Mouse (Mus musculus) forebrain, embryonic 10.5 days (tissue): Measurements from ENCODE around the gene Kcnb1. TPM values are rescaled to one million over a fixed set of nuclear protein-coding genes. Genes with fewer than 3 reads are reported as not detected.
A peak's percentile ranks its signal among the peaks of the same experiment; 100 is the strongest.

Source experiments
- DNase-seq: peaks from one replicate; pipeline ENCODE4 v3.0.0-alpha.2; 2017; ENCODE audit warnings: low spot score; ENCODE audit errors: extremely low spot score
- H3K27ac ChIP-seq: fragments of 300-500 bp; sonication (generic); 2 replicates; pipeline ENCODE4 v1.5.1; 2016; ENCODE audit warnings: mild to moderate bottlenecking
- H3K27me3 ChIP-seq: fragments of 300-500 bp; sonication (generic); 2 replicates; pipeline ENCODE4 v1.6.1; 2016; ENCODE audit warnings: mild to moderate bottlenecking; ENCODE audit not compliant: poor library complexity, severe bottlenecking
- H3K36me3 ChIP-seq: fragments of 300-500 bp; sonication (generic); replicated peaks from 2 replicates; pipeline ENCODE4 v1.6.1; 2016; ENCODE audit warnings: mild to moderate bottlenecking, moderate library complexity
- H3K4me1 ChIP-seq: fragments of 300-500 bp; sonication (generic); 2 replicates; pipeline ENCODE4 v1.6.1; 2016
- H3K4me3 ChIP-seq: fragments of 300-500 bp; sonication (generic); 2 replicates; pipeline ENCODE4 v1.5.1; 2016; ENCODE audit warnings: mild to moderate bottlenecking, moderate library complexity
- H3K9me3 ChIP-seq: fragments of 300-500 bp; sonication (generic); 2 replicates; pipeline ENCODE4 v1.6.1; 2016; ENCODE audit warnings: mild to moderate bottlenecking, moderate library complexity
- WGBS: fragments of 180-500 bp; shearing (Covaris S2); methylation state at CpG from one replicate; pipeline ENCODE4 v1.1.7; 2016; 5-methylcytosine and 5-hydroxymethylcytosine counted together
- polyA plus RNA-seq: library from polyadenylated mRNA; unstranded; fragments of >200 nt; fragmentation: Nextera tagmentation; extraction: Ambion mirVana; gene quantifications from 2 replicates; pipeline ENCODE4 v1.2.1, GENCODE M21; 2016

The Kcnb1 gene
- polyA plus RNA-seq, 1 experiment from 2014 or later = 0.93 TPM

DNA sequence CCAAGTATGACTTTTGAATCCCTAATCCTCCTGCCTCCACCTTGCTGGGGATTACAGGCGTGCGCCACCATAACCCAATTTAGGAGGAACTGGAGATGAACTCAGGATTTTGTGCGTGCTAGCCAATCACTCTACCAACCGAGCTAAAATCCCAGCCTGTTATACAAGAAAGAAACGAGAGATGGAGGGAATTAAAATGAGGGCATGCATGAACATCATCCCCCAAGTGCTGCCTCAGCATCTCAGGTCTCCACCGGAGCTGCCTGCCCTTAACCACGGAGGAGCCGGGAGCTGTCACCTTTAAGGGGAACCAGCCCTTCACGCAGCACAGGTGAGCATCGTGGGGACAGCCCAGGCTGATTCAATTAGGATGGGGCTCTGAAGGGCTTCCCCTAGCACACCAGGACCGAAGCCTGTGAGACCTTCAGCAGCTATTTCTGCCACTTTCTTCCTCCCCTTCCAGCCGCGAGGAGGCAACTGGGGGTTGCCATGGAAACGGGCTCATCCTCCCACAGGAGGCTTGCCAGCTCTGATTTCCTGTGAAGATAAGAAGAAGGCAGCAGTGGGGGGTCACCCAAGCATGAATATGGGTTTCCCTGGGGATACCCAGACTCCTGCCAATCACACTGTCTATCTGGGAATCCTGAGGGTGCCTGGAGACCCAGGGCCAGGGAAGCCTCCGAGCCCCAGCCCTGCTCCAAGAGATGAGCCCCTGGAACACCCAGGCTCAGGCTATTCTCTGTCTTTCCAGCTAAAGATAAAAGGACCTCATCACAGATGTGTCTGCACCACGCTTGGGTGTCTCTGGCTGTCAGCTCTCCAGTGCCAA is 11.7 kb upstream of the Kcnb1 start:
- Histone ChIP-seq H3K4me1 (peaks cover 25% of the 10 kb centered on the region), H3K27me3 (no peaks in the 10 kb centered on the region), H3K27ac (no peak overlapping the region), H3K36me3 (peaks cover 3% of the 10 kb centered on the region; the same call in 1 of the 2 replicates), H3K9me3 (no peaks in the 10 kb centered on the region), H3K4me3 (no peak overlapping the region)
- 46% methylated on average over 16 of the region's 16 CpGs for WGBS
- no peak for DNase-seq

GRCm38 (mm10) chr2:167198660-167199427 is 8.9 kb upstream of the Kcnb1 start:
- 77% methylated on average over 13 of the region's 13 CpGs for WGBS
- Histone ChIP-seq H3K36me3 (peaks cover 4% of the 10 kb centered on the region), H3K27me3 (no peaks in the 10 kb centered on the region), H3K9me3 (no peaks in the 10 kb centered on the region), H3K4me1 (peaks cover 25% of the 10 kb centered on the region), H3K4me3 (no peak overlapping the region), H3K27ac (no peak overlapping the region)
- DNase-seq = no peak

GRCm38 (mm10) chr2:167193361-167193760 is 3.4 kb upstream of the Kcnb1 start:
- H3K9me3 ChIP-seq = no peaks in the 10 kb centered on the region
- no peak for DNase-seq
- 80% methylated on average over 3 of the region's 3 CpGs for WGBS
- peaks cover 25% of the 10 kb centered on the region for H3K4me1 ChIP-seq
- H3K4me3 ChIP-seq = no peak overlapping the region
- H3K27me3 ChIP-seq = peaks cover 35% of the 10 kb centered on the region
- peaks cover 4% of the 10 kb centered on the region; the same call in 1 of the 2 replicates for H3K36me3 ChIP-seq
- no peak overlapping the region for H3K27ac ChIP-seq

DNA sequence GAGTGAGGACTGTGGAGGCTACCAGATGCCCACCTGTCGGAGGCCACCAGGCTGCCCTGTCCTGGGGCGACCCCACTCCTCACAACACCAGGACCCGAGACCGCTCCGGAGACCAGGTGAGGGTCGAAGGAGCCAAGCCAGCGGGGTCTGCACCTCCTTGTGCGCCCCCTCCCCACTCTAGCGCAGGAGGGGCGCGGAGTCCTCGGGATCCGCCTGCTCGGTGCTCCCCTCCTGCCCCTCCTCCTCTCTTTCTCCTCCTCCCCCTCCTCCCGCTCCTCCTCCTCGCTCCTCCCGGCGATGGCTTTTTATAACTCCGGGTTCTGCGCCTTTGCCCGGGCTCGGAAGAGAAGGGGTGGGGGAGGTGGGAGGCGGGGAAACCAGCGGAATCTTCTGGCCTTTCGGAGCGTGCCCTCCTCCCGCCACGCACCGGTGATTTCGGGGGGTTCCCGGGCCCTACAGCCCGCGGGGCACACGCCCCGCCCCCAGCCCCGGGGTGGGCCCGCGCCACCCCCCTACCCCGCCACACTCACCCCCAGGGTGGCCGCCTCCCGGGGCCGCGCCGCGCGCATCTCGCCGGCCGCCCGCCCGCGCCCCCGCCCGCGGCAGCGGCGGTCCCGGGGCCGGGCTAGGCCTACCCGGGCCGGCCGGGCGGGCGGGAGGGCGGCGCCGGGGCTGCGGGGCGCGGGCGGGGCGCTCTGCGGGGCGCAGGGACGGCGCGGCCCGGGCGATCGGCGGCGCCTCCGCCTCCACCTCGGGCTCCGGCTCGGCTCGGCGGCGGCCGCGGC is 472 bp downstream of the Kcnb1 start:
- Histone ChIP-seq H3K27me3 (peaks cover 70% of the 10 kb centered on the region), H3K27ac (peak overlapping the region; percentile 79), H3K9me3 (no peaks in the 10 kb centered on the region), H3K4me3 (peak overlapping the region; percentile 62), H3K4me1 (peaks cover 37% of the 10 kb centered on the region), H3K36me3 (0 out of 2 replicates have a peak, but pooled peaks cover 4% of the 10 kb centered on the region)
- DNase-seq = peak; percentile 40
- WGBS = 7% methylated on average over 80 of the region's 91 CpGs

DNA sequence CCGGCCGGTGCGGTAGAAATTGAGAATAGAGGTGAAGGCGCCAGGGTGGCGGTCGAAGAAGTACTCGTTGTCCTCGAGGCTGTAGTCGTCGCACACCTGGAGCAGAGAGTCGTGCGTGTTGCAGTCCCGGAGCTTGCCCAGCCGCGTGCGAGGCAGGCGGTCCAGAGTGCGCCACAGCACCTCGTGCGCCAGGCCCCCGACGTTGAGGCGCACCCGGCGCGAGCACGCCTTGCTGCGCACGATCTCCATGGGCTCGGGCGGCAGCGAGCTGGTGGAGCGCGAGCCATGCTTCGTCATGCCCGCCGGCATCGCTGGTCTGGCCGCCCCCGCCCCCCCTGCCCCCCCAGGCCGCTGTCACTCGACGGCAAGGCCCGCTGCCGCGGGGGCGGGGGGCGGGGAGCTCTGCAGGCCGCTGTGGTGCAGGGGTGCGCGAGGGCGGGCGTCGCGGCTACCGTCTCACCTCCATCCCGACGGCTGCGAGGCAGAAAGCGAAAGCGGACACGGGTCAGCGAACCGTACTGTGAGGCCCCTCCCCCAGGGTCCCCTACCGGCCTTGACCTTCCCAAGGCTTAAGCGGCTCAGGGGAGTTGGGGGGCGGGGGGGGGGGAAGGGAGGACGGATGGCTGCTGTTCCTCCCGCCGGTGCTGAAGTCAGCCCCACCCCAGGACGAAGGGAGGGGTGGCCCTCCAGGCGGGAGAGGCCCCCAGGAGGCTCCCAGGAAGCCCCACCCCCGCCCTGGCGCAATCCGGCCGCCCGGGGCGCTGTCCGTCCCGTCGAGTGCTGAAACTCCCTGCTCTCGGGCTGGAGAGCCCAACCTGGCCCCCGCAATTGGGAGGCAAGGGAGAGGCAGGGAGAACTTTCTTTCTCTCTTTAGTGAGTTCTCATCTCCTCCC is 1.4 kb downstream of the Kcnb1 start:
- Histone ChIP-seq H3K27ac (peak overlapping the region; percentile 25; the same call in 1 of the 2 replicates), H3K4me3 (peak overlapping the region; percentile 62), H3K9me3 (no peaks in the 10 kb centered on the region), H3K4me1 (peaks cover 37% of the 10 kb centered on the region), H3K27me3 (peaks cover 70% of the 10 kb centered on the region), H3K36me3 (0 out of 2 replicates have a peak, but pooled peaks cover 4% of the 10 kb centered on the region)
- peak; percentile 67 for DNase-seq
- WGBS = 16% methylated on average over 80 of the region's 83 CpGs

DNA sequence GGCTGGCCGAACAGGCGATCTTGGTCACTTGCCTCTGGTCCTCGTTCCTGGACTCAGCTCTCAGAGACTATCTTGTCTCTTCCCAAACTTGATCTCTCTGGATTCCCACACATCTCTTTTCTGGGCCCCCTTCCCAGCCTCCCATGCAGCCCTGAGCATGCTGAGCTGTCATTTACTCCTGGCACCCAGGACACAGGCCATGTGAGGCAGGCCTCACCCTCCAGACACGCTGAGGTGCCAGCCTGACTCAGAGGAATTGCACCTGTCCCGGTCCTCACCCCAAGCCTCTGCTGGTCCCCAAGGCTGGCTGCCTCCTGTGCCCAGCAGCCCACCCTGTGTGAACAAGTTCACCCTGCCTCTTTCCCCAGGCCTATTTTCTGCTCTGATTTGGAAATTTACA is 2.8 kb downstream of the Kcnb1 start:
- H3K9me3 ChIP-seq = peaks cover 5% of the 10 kb centered on the region; the same call in 1 of the 2 replicates
- 81% methylated on average over 5 of the region's 5 CpGs for WGBS
- no peak overlapping the region for H3K4me3 ChIP-seq
- no peak overlapping the region for H3K27ac ChIP-seq
- H3K27me3 ChIP-seq = peaks cover 70% of the 10 kb centered on the region
- DNase-seq = no peak
- H3K4me1 ChIP-seq = peaks cover 37% of the 10 kb centered on the region
- H3K36me3 ChIP-seq = peaks cover 9% of the 10 kb centered on the region; the same call in 1 of the 2 replicates

DNA sequence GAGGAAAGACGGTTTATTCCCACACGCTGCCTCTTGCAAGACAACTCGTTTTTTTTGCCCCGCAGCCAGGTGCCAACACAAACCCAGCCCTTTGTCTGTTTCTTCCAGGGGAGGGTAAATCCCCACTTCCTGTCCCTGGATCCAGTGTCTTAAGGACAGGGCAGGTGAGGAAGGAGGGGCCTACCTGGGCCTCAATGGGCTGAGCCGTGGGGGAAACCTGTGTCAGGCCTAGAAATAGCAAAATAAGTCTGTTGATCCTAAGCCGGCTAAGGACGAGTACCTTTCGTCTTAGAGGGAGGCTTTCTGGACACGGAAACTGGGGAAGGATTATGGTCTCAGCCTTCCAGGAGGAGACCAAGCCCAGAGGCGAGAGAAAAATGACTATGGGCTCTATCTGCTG is 3.4 kb downstream of the Kcnb1 start:
- Histone ChIP-seq H3K27me3 (peaks cover 65% of the 10 kb centered on the region), H3K4me1 (peaks cover 37% of the 10 kb centered on the region), H3K9me3 (peaks cover 5% of the 10 kb centered on the region; the same call in 1 of the 2 replicates), H3K4me3 (no peak overlapping the region), H3K36me3 (peaks cover 9% of the 10 kb centered on the region; the same call in 1 of the 2 replicates), H3K27ac (no peak overlapping the region)
- no peak for DNase-seq
- 38% methylated on average over 10 of the region's 10 CpGs for WGBS

GRCm38 (mm10) chr2:167186003-167186402 is 4.0 kb downstream of the Kcnb1 start:
- H3K27me3 ChIP-seq = peaks cover 59% of the 10 kb centered on the region
- H3K36me3 ChIP-seq = peaks cover 9% of the 10 kb centered on the region; the same call in 1 of the 2 replicates

DNA sequence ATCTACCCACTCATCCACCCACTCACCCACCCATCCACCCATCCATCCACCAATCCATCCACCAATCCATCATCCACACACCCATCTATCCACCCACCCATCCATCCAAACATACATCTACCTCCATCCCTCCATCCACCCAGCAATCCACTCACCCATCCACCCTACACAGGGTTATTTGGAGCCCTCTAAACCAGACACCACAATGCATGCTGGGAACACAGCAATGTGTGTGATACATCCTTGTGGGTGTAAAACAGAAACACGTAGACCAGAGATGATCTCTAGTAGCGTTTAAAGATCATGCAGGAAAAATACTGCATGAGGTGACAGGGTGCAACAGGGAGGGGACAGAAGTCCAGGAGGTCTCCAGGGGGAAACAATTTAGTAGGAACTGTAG is 4.5 kb downstream of the Kcnb1 start:
- peaks cover 9% of the 10 kb centered on the region; the same call in 1 of the 2 replicates for H3K36me3 ChIP-seq
- peaks cover 32% of the 10 kb centered on the region for H3K4me1 ChIP-seq
- H3K27me3 ChIP-seq = peaks cover 54% of the 10 kb centered on the region
- peaks cover 5% of the 10 kb centered on the region; the same call in 1 of the 2 replicates for H3K9me3 ChIP-seq
- no peak overlapping the region for H3K4me3 ChIP-seq
- no peak overlapping the region for H3K27ac ChIP-seq
- no peak for DNase-seq
- 87% methylated on average over 2 of the region's 2 CpGs for WGBS

More at GRCm38 (mm10) chr2:167186003-167186402, 4.0 kb downstream of the Kcnb1 start:
- Histone ChIP-seq H3K9me3 (peaks cover 5% of the 10 kb centered on the region; the same call in 1 of the 2 replicates), H3K27ac (no peak overlapping the region), H3K4me3 (no peak overlapping the region), H3K4me1 (peaks cover 37% of the 10 kb centered on the region)
- DNase-seq = no peak
- WGBS = 64% methylated on average over 13 of the region's 13 CpGs

DNA sequence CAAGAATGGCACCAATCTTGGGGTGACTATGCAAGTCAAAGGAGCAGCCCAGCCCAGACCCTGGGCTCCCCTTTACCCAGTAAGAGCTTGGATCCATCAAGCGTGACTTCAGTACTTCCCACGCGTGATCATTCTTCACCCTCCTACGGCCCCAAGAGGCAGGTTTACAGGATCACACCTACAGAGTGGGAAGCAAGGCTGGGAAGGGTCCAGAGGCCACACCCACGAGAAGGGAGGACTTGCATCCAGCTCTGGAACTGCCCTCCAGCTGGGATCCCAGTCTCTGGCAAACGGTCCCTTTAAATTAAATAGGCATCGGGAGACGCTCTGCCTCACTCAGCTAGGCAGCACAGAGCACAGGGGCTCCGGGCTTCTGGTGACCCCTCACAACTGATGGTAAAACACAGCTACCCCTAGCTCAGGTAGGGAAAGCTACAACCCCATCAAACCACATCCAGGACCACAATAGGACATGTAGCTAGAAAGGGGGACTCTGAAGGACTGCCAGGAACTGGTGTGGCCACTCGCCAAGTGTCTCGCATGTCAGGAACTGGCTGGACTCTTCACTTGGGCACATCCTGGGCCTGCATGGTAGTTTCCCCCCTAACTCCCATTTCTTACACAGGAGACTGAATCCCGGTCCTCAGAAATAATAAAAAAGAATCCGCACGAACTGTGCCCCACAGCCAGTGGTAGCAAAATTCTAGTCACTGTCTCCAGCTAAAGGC is 8.1 kb downstream of the Kcnb1 start:
- peaks cover 5% of the 10 kb centered on the region; the same call in 1 of the 2 replicates for H3K9me3 ChIP-seq
- H3K4me1 ChIP-seq = peaks cover 9% of the 10 kb centered on the region
- H3K27ac ChIP-seq = no peak overlapping the region
- H3K27me3 ChIP-seq = peaks cover 20% of the 10 kb centered on the region
- H3K4me3 ChIP-seq = no peak overlapping the region
- peaks cover 5% of the 10 kb centered on the region; the same call in 1 of the 2 replicates for H3K36me3 ChIP-seq
- WGBS = 91% methylated on average over 14 of the region's 14 CpGs
- DNase-seq = no peak

DNA sequence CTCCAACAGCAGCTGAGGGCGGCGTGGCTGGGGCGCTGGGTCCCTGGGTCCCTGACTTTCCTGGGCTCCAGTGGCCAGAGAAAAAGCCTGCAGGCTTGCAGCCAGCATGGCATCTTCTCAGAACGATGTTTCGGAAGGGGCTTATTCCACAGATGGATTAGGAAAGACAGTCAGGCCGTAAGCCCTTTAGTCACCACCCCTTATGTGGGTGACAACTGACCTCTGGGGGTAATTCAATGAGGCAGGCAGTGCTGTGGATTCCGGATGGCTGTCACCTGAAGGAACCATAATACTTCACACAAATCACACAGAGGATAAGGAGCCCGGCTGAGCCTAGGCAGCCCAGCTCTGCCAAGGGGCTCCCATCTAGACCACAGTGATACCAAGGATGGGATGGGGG is 8.9 kb downstream of the Kcnb1 start:
- Histone ChIP-seq H3K9me3 (peaks cover 5% of the 10 kb centered on the region; the same call in 1 of the 2 replicates), H3K4me3 (no peak overlapping the region), H3K4me1 (peaks cover 3% of the 10 kb centered on the region; the same call in 1 of the 2 replicates), H3K27ac (no peak overlapping the region), H3K27me3 (peaks cover 12% of the 10 kb centered on the region), H3K36me3 (peaks cover 5% of the 10 kb centered on the region; the same call in 1 of the 2 replicates)
- WGBS = 82% methylated on average over 8 of the region's 8 CpGs
- no peak for DNase-seq
